Mouse (Mus musculus) ES-Bruce4 (cell line): ENCODE data around the gene Lrrfip2.

Experiments used
- CTCF ChIP-seq: IDR thresholded peaks from one replicate; pipeline ENCODE4 v1.8.1; 2011; ENCODE audit warnings: low read depth, low read length
- EP300 ChIP-seq: IDR thresholded peaks from 2 replicates; pipeline ENCODE4 v1.6.1; 2011; ENCODE audit warnings: low read depth, low read length; ENCODE audit not compliant: insufficient read depth
- POLR2A ChIP-seq: IDR thresholded peaks from one replicate; pipeline ENCODE4 v1.8.1; 2011; ENCODE audit warnings: low read length; ENCODE audit not compliant: insufficient read depth

DNA sequence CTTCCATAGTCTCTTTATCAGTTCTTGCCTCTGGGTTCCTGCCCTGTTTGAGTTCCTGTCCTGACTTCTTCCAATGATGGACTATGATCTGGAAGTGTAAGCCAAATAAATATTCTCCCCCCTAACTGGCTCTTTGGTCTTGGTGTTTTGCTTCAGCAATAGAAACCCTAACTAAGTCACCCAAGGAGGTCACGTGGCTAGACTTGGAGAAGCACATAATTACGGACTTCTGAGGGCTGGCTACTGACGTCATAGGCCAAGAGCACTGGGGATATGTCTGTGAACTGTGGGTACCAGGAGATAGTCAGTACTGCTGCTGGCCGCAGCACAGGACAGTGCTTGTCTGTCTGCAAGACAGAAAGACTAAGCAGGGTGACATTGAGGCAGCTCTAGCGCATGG is 35.6 kb upstream of the Lrrfip2 start:
- no peak for TF ChIP-seq CTCF
- no peak for TF ChIP-seq POLR2A
- TF ChIP-seq EP300: no peak
